ENCODE assay signal across 10 mouse cellular contexts in genomic region chr7:49064792-49065521, GRCm38 (mm10).
DNase-seq lines count a peak whose midpoint lies in the region; ATAC-seq lines count a peak whose summit lies in the region.
"Had no signal": no experiment of that assay in that cellular context is flagged by ENCODE, and none has a peak within 500 bp of the region (broad histone marks: within the 10 kb centered on the region; RNA-seq: fewer than 3 reads in every experiment).

No protein-coding gene starts in this region.

- H3K4me1 ChIP-seq in forebrain, embryonic 11.5 days (replicated peaks; ENCODE audit: control insufficient read depth, insufficient read depth, low read length): peaks cover 14% of the 10 kb centered on the region; the same call in 1 of the 2 replicates
- peaks cover 46% of the 10 kb centered on the region for H3K4me1 ChIP-seq in forebrain, embryonic 10.5 days
- peaks cover 3% of the 10 kb centered on the region; the same call in 1 of the 2 replicates for H3K4me1 ChIP-seq in lung, embryonic 16.5 days (replicated peaks; ENCODE audit: control insufficient read depth, insufficient read depth, low read length)
- peaks cover 73% of the 10 kb centered on the region for H3K4me1 ChIP-seq in hindbrain, embryonic 13.5 days (replicated peaks)
- H3K4me1 ChIP-seq in midbrain, embryonic 16.5 days (ENCODE audit: control insufficient read depth, insufficient read depth, low read length): peaks cover 30% of the 10 kb centered on the region

- WGBS in forebrain, embryonic 11.5 days: 75% methylated on average over 4 of the region's 4 CpGs
- 84% methylated on average over 4 of the region's 4 CpGs for WGBS in forebrain, embryonic 10.5 days
- 57% methylated on average over 4 of the region's 4 CpGs for WGBS in lung, embryonic 16.5 days
- 35% methylated on average over 4 of the region's 4 CpGs for WGBS in hindbrain, embryonic 13.5 days
- WGBS in midbrain, embryonic 16.5 days: 38% methylated on average over 4 of the region's 4 CpGs

- no peak overlapping the region for H3K4me2 ChIP-seq in forebrain, embryonic 11.5 days (ENCODE audit: low read depth, low read length, severe bottlenecking)
- H3K4me2 ChIP-seq in lung, embryonic 16.5 days (ENCODE audit: low read depth, low read length): no peak overlapping the region
- H3K4me2 ChIP-seq in hindbrain, embryonic 13.5 days: no peak overlapping the region
- no peak overlapping the region for H3K4me2 ChIP-seq in midbrain, embryonic 16.5 days (ENCODE audit: low read length)

- peaks cover 21% of the 10 kb centered on the region for H3K27me3 ChIP-seq in forebrain, embryonic 11.5 days (ENCODE audit: control insufficient read depth, insufficient read depth, low read length)
- H3K27me3 ChIP-seq in forebrain, embryonic 10.5 days (ENCODE audit: poor library complexity, severe bottlenecking): peaks cover 96% of the 10 kb centered on the region
- no peaks in the 10 kb centered on the region for H3K27me3 ChIP-seq in lung, embryonic 16.5 days (ENCODE audit: control insufficient read depth, insufficient read depth, low read depth, low read length)
- H3K27me3 ChIP-seq in hindbrain, embryonic 13.5 days: no peaks in the 10 kb centered on the region
- no peaks in the 10 kb centered on the region for H3K27me3 ChIP-seq in midbrain, embryonic 16.5 days (ENCODE audit: control insufficient read depth, insufficient read depth, low read depth, low read length)

- ATAC-seq in forebrain, embryonic 11.5 days (replicated peaks; ENCODE audit: low FRiP score): 0 out of 2 replicates have a peak, but pooled peaks have one; percentile 38
- peak; percentile 86 for ATAC-seq in lung, embryonic 16.5 days (ENCODE audit: low read depth)
- peak; percentile 47 for ATAC-seq in hindbrain, embryonic 13.5 days (ENCODE audit: low FRiP score)
- ATAC-seq in midbrain, embryonic 16.5 days: peak; percentile 50; the same call in 1 of the 2 replicates

- no peak for DNase-seq in forebrain, embryonic 11.5 days (ENCODE audit: low spot score)
- DNase-seq in forebrain, embryonic 10.5 days (ENCODE audit: extremely low spot score, low spot score): no peak
- DNase-seq in lung, adult 18-20 months: no peak
- DNase-seq in embryo, embryonic 11 days: no peak
- DNase-seq in adrenal gland, postnatal 4 days (ENCODE audit: low spot score in 2 of 2): no peak
- DNase-seq: thymus, postnatal 14 days had no signal

- H3K27ac ChIP-seq in forebrain, embryonic 11.5 days (ENCODE audit: low read depth, low read length): no peak overlapping the region
- H3K27ac ChIP-seq in forebrain, embryonic 10.5 days: no peak overlapping the region
- no peak overlapping the region for H3K27ac ChIP-seq in lung, embryonic 16.5 days (ENCODE audit: low read length)
- peak overlapping the region; percentile 71 for H3K27ac ChIP-seq in hindbrain, embryonic 13.5 days
- H3K27ac ChIP-seq in midbrain, embryonic 16.5 days (ENCODE audit: low read length): no peak overlapping the region; the same call in none of the 2 replicates

- no peaks in the 10 kb centered on the region for H3K36me3 ChIP-seq in forebrain, embryonic 11.5 days (ENCODE audit: control insufficient read depth, insufficient read depth, low read length)
- no peaks in the 10 kb centered on the region for H3K36me3 ChIP-seq in forebrain, embryonic 10.5 days (replicated peaks)
- no peaks in the 10 kb centered on the region for H3K36me3 ChIP-seq in lung, embryonic 16.5 days (ENCODE audit: control insufficient read depth, insufficient read depth, low read length)
- no peaks in the 10 kb centered on the region for H3K36me3 ChIP-seq in hindbrain, embryonic 13.5 days
- no peaks in the 10 kb centered on the region for H3K36me3 ChIP-seq in midbrain, embryonic 16.5 days (ENCODE audit: control insufficient read depth, insufficient read depth, low read length)
- H3K36me3 ChIP-seq: limb, embryonic 10.5 days had no signal

- H3K9me3 ChIP-seq in forebrain, embryonic 11.5 days (ENCODE audit: control insufficient read depth, low read length): no peaks in the 10 kb centered on the region
- no peaks in the 10 kb centered on the region for H3K9me3 ChIP-seq in forebrain, embryonic 10.5 days
- H3K9me3 ChIP-seq in lung, embryonic 16.5 days (ENCODE audit: control insufficient read depth, low read length): no peaks in the 10 kb centered on the region
- no peaks in the 10 kb centered on the region for H3K9me3 ChIP-seq in hindbrain, embryonic 13.5 days
- no peaks in the 10 kb centered on the region for H3K9me3 ChIP-seq in midbrain, embryonic 16.5 days (replicated peaks; ENCODE audit: control insufficient read depth, low read length, poor library complexity, severe bottlenecking)
- H3K9me3 ChIP-seq: limb, embryonic 10.5 days had no signal

- H3K9ac ChIP-seq in forebrain, embryonic 11.5 days (ENCODE audit: low read length): no peak overlapping the region
- H3K9ac ChIP-seq in lung, embryonic 16.5 days (ENCODE audit: low read length): no peak overlapping the region
- H3K9ac ChIP-seq in hindbrain, embryonic 13.5 days: no peak overlapping the region
- no peak overlapping the region for H3K9ac ChIP-seq in midbrain, embryonic 16.5 days (ENCODE audit: low read depth, low read length)

- no peak overlapping the region for H3K4me3 ChIP-seq in forebrain, embryonic 11.5 days (ENCODE audit: low read depth, low read length)
- H3K4me3 ChIP-seq in forebrain, embryonic 10.5 days: no peak overlapping the region
- H3K4me3 ChIP-seq in lung, embryonic 16.5 days (ENCODE audit: low read length): no peak overlapping the region
- no peak overlapping the region for H3K4me3 ChIP-seq in hindbrain, embryonic 13.5 days
- H3K4me3 ChIP-seq in midbrain, embryonic 16.5 days (ENCODE audit: low read depth, low read length): no peak overlapping the region
- H3K4me3 ChIP-seq: limb, embryonic 10.5 days had no signal
